Mouse (Mus musculus) heart, postnatal 25 days (tissue): ENCODE data around the gene Pigu. TPM values are rescaled to one million over a fixed set of nuclear protein-coding genes. Genes with fewer than 3 reads are reported as not detected.

Source experiments
- DNase-seq: peaks from one replicate; pipeline ENCODE4 v3.0.0; 2022; ENCODE audit warnings: low spot score
- intact Hi-C: fragments of 180-260 bp; cut with DNase I; formaldehyde crosslinking; loops from one replicate; pipeline ENCODE4 v1.15.1; 2025
- total RNA-seq, 2 experiments: library from RNA; stranded (reverse); gene quantifications; 2 replicates each; pipeline ENCODE4 v1.2.3; 2021

Gene Pigu
- total RNA-seq, 2 experiments from 2014 or later = 28.4 to 28.7 TPM

GRCm38 (mm10) chr2:155299563-155299962 lies 57.7 kb downstream of the Pigu start:
- no peak for DNase-seq
- intact Hi-C loops = no loop called here

- no peak for DNase-seq
- intact Hi-C loops = no loop called here
Observed at GRCm38 (mm10) chr2:155295453-155295852, 61.8 kb downstream of the Pigu start.

DNA sequence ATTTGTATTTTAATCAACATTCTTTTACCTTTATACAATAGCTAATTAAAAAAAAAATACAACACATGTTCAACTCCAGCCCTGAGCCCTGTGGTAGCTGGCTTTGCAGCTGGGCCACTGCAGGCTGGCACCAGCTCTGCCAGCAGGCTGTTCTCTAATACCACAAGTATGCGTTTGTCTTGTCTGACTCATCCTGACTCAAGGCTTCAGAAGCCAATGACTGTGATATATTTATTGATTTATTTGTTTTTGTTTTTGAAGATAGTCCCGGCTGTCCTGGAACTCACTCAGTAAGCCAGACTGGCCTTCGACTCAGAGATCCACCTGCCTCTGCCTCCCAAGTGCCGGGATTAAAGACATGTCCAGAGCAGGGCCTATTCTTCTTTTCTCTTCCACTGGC lies 63.3 kb downstream of the Pigu start:
- intact Hi-C loops = no loop called here
- no peak for DNase-seq

DNA sequence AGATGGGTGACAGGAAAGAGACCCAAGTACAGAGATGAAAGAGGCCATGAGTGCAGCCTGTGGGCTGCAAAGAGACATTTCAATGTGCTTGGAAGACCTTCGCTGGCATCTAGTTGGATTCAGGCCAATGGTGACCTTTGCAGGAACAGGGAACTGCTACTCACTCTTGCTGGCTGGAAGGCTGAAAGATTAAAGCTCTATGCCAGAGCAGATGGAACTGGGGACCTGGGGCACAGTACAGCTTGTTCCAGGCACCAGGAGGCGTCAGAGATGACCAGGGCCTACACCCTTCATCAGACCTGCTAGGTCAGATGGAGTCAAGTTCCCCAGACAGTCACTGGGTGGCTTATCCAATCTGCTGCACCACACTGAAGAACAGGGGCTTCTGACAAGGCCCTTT lies 63.8 kb downstream of the Pigu start:
- no peak for DNase-seq
- intact Hi-C loops = no loop called here

DNA sequence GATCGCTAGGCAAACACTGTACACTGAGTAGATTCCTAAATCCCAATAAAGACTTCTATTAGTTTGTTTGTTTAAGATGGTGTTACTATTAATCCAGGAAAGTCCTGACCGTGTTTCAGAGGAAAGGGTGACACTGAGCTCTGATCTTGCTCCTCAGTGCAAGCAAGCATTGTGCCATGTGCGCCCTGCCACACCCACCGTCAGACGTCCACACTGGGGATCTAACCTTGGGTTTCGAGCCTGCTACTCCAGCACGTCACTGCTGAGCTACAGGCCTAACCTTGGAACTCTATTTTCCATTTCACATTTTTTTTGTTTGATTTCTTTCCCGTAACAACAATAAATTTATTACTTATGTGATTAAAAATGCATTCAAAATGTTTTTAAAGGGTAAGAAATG lies 67.2 kb downstream of the Pigu start:
- intact Hi-C loops = no loop called here
- no peak for DNase-seq

- no peak for DNase-seq
- intact Hi-C loops = no loop called here
Observed at GRCm38 (mm10) chr2:155287456-155288250, 69.6 kb downstream of the Pigu start.

- no peak for DNase-seq
- intact Hi-C loops = no loop called here
Observed at GRCm38 (mm10) chr2:155285744-155286143, 71.5 kb downstream of the Pigu start.

GRCm38 (mm10) chr2:155284647-155285046 lies 72.6 kb downstream of the Pigu start:
- no peak for DNase-seq
- intact Hi-C loops = no loop called here

GRCm38 (mm10) chr2:155283793-155284192 lies 73.4 kb downstream of the Pigu start:
- no peak for DNase-seq

GRCm38 (mm10) chr2:155280116-155280515 lies 77.1 kb downstream of the Pigu start:
- no peak for DNase-seq
- intact Hi-C loops = no loop called here

More at GRCm38 (mm10) chr2:155283793-155284192, 73.4 kb downstream of the Pigu start:
- intact Hi-C loops = no loop called here

DNA sequence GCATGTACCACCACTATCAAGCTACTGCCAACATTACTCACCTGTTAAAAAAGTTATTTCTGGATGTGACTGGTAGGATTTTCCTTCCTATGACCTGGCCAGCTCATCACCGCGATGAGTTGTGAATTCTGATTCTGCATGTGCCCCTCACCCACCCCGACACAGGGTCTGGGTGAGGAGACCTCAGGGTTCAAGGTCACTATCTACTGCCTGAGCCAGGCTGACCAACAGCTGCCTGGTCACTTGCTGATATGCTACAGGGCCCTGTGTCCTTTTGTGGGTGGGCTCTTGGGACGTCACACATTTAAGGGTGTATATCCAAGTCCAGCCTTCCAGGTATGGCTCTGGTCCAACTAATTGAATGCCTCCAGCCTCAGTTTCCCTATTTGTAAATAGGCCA lies 78.1 kb downstream of the Pigu start:
- no peak for DNase-seq
- intact Hi-C loops = loop anchor here (5.0 kb wide), 1 partner anchor 103 kb away; the partner anchor contains the start of gene Trp53inp2

GRCm38 (mm10) chr2:155278361-155278760 lies 78.9 kb downstream of the Pigu start:
- no peak for DNase-seq
- intact Hi-C loops = loop anchor here (5.0 kb wide), 1 partner anchor 104 kb away; the partner anchor contains the start of gene Trp53inp2

DNA sequence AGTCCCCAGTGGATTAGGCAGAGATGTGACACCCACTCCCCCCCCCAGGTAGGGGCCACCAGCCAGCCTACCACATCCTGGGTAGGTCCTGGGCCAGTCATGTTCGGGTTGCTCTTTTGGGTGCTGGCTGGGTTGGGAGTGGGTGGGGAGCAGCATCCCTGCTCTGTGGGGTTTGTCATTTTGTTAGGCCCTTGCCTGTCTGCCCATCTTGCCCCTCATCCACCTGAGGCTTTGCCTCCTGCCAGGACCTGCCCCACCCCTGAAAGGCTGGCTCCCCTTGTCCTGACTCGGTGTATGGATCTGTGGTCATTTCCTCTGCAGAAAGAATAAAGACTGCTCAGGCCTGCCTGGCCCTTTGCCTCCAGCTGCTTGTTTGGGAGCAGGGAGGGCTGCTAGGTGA lies 79.5 kb downstream of the Pigu start:
- DNase-seq = no peak
- intact Hi-C loops = loop anchor here (5.0 kb wide), 1 partner anchor 105 kb away; the partner anchor contains the start of gene Trp53inp2

GRCm38 (mm10) chr2:155276621-155277175 lies 80.5 kb downstream of the Pigu start:
- peak; percentile 45 for DNase-seq
- intact Hi-C loops = loop anchor here (5.0 kb wide), 1 partner anchor 106 kb away; the partner anchor contains the start of gene Trp53inp2

DNA sequence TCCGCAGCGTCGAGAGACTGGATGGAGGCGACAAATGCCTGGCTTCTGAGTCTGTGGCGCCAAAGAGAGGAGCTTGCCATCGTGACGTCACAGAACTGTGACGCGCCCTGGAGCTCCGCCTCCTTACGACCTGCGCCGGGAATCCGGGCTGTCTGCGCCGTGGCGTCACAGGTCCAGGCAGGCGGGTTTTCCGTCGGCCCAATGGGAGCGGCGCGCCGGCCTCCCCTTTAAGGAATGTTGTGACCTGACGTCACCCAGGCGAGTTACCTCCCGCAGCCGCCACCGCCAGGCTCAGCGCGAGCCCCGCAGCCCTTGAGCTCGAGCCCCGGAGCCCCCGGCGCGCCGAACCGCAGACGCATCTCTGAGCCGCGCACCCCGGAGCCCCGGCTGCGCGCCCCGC lies 81.0 kb downstream of the Pigu start, which contains the start of gene Map1lc3a:
TSS of gene Map1lc3a (plus strand) at position 103 of the 400 bp plus-strand sequence.
- intact Hi-C loops = loop anchor here (5.0 kb wide), 1 partner anchor 106 kb away; the partner anchor contains the start of gene Trp53inp2
- peak; percentile 94 for DNase-seq

- intact Hi-C loops = loop anchor here (2.0 kb wide), 1 partner anchor 37 kb away; the partner anchor contains the start of gene Dynlrb1
- no peak for DNase-seq
Observed at GRCm38 (mm10) chr2:155273603-155274002, 83.6 kb downstream of the Pigu start.

GRCm38 (mm10) chr2:155272396-155273170 lies 84.6 kb downstream of the Pigu start:
- DNase-seq = no peak
- intact Hi-C loops = no loop called here

DNA sequence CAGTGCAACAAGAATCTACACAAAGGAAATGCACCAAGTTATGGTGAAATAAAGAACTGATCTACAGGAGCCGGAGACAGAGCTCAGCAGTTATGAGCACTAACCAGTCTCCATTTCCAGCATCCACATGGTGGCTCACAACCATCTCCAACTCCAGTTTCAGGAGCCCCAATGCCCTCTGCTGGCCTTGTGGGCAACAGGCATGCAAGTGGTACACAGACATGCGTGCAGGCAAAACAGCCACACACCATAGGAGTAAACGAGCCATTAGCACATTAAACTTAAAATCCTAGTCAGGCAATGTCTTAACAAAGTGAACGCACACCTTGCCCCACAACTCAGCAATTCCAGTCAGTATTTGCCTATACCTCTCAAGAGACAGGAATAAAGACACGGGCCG lies 85.3 kb downstream of the Pigu start:
- no peak for DNase-seq
- intact Hi-C loops = no loop called here

- intact Hi-C loops = no loop called here
- DNase-seq = no peak
Observed at GRCm38 (mm10) chr2:155266896-155267295, 90.3 kb downstream of the Pigu start.

- DNase-seq = no peak
Observed at GRCm38 (mm10) chr2:155265526-155265925, 91.7 kb downstream of the Pigu start.

More at GRCm38 (mm10) chr2:155265526-155265925, 91.7 kb downstream of the Pigu start:
- intact Hi-C loops = no loop called here
